Mouse (Mus musculus): Measurements from ENCODE around the gene Hexdc. TPM values are rescaled to one million over a fixed set of nuclear protein-coding genes. Genes with fewer than 3 reads are reported as not detected.

The Hexdc gene
- total RNA-seq, 2 experiments from 2014 or later = 12.7 to 15.1 TPM

Other genes with a start within 250 kb of the Hexdc start
- 10 to 100 TPM; 86.0 to 89.5 TPM for gene Csnk1d, start 213.1 kb upstream of the Hexdc start, total RNA-seq (2021)
- under 1 TPM in 1 of 2 experiments, not detected in 1; 0.26 TPM for gene Cd7, start 165.0 kb upstream of the Hexdc start, total RNA-seq (2021)
- gene Sectm1b, start 140.9 kb upstream of the Hexdc start, total RNA-seq (2021) = not detected
- gene Sectm1a, start 123.2 kb upstream of the Hexdc start, total RNA-seq (2021) = not detected
- not detected for gene Tex19.2, start 85.8 kb upstream of the Hexdc start, total RNA-seq (2021)
- not detected for gene Tex19.1, start 58.3 kb upstream of the Hexdc start, total RNA-seq (2021)
- under 1 TPM; 0.24 to 0.35 TPM for gene Uts2r, start 44.2 kb upstream of the Hexdc start, total RNA-seq (2021)
- 10 to 100 TPM; 18.3 to 19.4 TPM for gene Ogfod3, start 278 bp downstream of the Hexdc start, total RNA-seq (2021)
- gene Cybc1, start 24.9 kb downstream of the Hexdc start, total RNA-seq (2021) = 10 to 100 TPM in 1 of 2 experiments, 1 to 10 TPM in 1; 9.3 to 12.6 TPM
- gene Narf, start 32.8 kb downstream of the Hexdc start, total RNA-seq (2021) = 10 to 100 TPM; 75.8 to 93.3 TPM
- 10 to 100 TPM; 23.3 to 27.6 TPM for gene Foxk2, start 55.6 kb downstream of the Hexdc start, total RNA-seq (2021)
- 10 to 100 TPM; 53.0 to 54.0 TPM for gene Wdr45b, start 150.0 kb downstream of the Hexdc start, total RNA-seq (2021)
- gene Rab40b, start 183.8 kb downstream of the Hexdc start, total RNA-seq (2021) = 1 to 10 TPM; 2.1 to 2.8 TPM
- gene Fn3krp, start 217.0 kb downstream of the Hexdc start, total RNA-seq (2021) = 1 to 10 TPM; 6.0 to 8.3 TPM
- gene Fn3k, start 230.5 kb downstream of the Hexdc start, total RNA-seq (2021) = 10 to 100 TPM; 17.3 to 22.8 TPM
- gene Tbcd, start 247.5 kb downstream of the Hexdc start, total RNA-seq (2021) = 10 to 100 TPM; 18.9 to 19.9 TPM

Measured in heart, postnatal 10 days (tissue).